Mouse (Mus musculus) embryonic fibroblast, embryonic 13.5 days (primary cell): ENCODE data around the gene Pofut2.

ENCODE experiments used
- CTCF ChIP-seq: IDR thresholded peaks from 2 replicates; pipeline ENCODE4 v1.5.1; 2011; ENCODE audit warnings: mild to moderate bottlenecking, control low read depth, low read length, moderate library complexity, borderline replicate concordance; ENCODE audit not compliant: insufficient read depth
- POLR2A ChIP-seq: IDR thresholded peaks from 2 replicates; pipeline ENCODE4 v1.6.1; 2011; ENCODE audit warnings: low read depth, mild to moderate bottlenecking, control low read depth, low read length, moderate library complexity

- no peak for TF ChIP-seq CTCF
- no peak for TF ChIP-seq POLR2A
Observed at GRCm38 (mm10) chr10:77242871-77243270, 16.1 kb upstream of the Pofut2 start.
